Mouse (Mus musculus): ENCODE data around the gene Gm10203. TPM values are rescaled to one million over a fixed set of nuclear protein-coding genes. Genes with fewer than 3 reads are reported as not detected.

Gm10203 gene
- polyA plus RNA-seq, 1 experiment from 2014 or later: not detected

GRCm38 (mm10) chr6:149103451-149103850 lies 26.5 kb upstream of the Gm10203 start:
- WGBS: 78% methylated on average over 1 of the region's 1 CpGs
- no peaks in the 10 kb centered on the region for H3K27me3 ChIP-seq
- no peak for ATAC-seq (ENCODE audit: borderline replicate concordance, extremely low read depth, low FRiP score, low TSS enrichment)
- no peaks in the 10 kb centered on the region for H3K4me1 ChIP-seq
- no peaks in the 10 kb centered on the region for H3K36me3 ChIP-seq
- no peak overlapping the region for H3K9ac ChIP-seq
- H3K9me3 ChIP-seq: no peaks in the 10 kb centered on the region
- H3K4me3 ChIP-seq: no peak overlapping the region
- no peak overlapping the region for H3K27ac ChIP-seq
- no peak overlapping the region for H3K4me2 ChIP-seq

DNA sequence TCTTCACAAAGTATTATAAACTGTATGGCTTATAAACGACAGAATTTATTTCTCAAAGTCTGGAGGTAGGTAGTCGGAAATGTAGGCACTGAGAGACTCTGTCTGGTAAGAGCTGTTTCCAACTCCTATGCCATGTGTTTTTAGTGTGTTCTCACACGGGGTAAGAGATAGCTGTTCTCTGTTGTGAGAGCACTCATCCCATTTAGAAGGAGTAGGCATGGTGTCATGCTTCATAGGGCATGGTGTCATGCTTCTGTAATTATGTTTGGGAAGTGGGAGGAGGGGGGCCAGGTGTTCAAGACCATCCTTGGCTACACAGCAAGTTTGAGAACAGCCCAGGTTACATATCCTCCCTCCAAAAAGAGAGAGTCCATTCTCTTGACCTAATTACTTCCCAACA lies 22.4 kb upstream of the Gm10203 start:
- Histone ChIP-seq H3K36me3 (no peaks in the 10 kb centered on the region), H3K4me2 (no peak overlapping the region), H3K27me3 (no peaks in the 10 kb centered on the region), H3K9ac (no peak overlapping the region), H3K9me3 (no peaks in the 10 kb centered on the region), H3K4me1 (no peaks in the 10 kb centered on the region), H3K27ac (no peak overlapping the region), H3K4me3 (no peak overlapping the region)
- 64% methylated on average over 3 of the region's 3 CpGs for WGBS
- no peak for ATAC-seq (ENCODE audit: borderline replicate concordance, extremely low read depth, low FRiP score, low TSS enrichment)

DNA sequence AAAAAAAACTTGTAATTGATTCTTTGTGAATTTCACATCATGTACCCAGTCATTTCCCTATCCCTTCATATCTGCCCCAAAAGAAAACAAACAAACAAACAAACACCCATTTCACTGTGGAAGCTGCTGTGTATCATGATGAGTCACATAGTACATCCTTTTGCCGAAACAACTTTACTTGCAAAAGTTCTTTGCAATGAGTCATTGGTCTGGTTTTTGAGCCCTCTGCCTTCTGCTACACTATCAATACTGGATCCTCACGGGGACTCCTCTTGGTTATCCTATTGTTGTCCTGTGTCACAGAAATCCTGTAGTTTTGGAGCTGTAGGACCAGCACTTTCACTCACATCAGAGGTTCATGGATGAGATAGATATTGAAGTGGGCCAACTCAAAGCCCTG lies 21.1 kb upstream of the Gm10203 start:
- Histone ChIP-seq H3K27me3 (no peaks in the 10 kb centered on the region), H3K9ac (no peak overlapping the region), H3K4me2 (no peak overlapping the region), H3K4me1 (no peaks in the 10 kb centered on the region), H3K4me3 (no peak overlapping the region), H3K27ac (no peak overlapping the region), H3K36me3 (no peaks in the 10 kb centered on the region), H3K9me3 (no peaks in the 10 kb centered on the region)
- 72% methylated on average over 2 of the region's 2 CpGs for WGBS
- no peak for ATAC-seq (ENCODE audit: borderline replicate concordance, extremely low read depth, low FRiP score, low TSS enrichment)

- no peak overlapping the region for H3K4me3 ChIP-seq
- ATAC-seq (ENCODE audit: borderline replicate concordance, extremely low read depth, low FRiP score, low TSS enrichment): no peak
- no peak overlapping the region for H3K9ac ChIP-seq
- no peaks in the 10 kb centered on the region for H3K9me3 ChIP-seq
- no peaks in the 10 kb centered on the region for H3K27me3 ChIP-seq
- H3K4me1 ChIP-seq: no peaks in the 10 kb centered on the region
- H3K4me2 ChIP-seq: no peak overlapping the region
- H3K27ac ChIP-seq: no peak overlapping the region
- H3K36me3 ChIP-seq: no peaks in the 10 kb centered on the region
These were observed 13.0 kb upstream of the Gm10203 start for GRCm38 (mm10) chr6:149116992-149117391.

DNA sequence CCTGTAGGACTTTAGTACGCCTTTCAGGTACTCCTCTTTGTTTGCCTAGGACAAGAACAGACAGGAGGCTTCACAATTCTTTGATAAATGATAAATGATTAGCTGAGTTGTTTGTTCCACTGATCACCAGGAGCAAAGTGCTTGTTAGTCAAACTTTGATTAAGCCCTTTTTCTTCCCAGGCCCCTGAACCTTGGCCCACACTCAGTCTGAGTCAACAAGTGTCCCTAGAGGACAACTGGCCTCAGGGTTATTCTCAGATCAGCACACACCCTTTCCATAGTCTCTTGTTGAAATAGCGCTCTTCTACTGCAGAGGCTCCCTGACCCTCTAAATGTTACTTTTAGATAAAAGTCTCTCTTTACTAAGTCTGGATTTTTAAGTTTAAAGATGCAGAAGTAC lies 11.0 kb upstream of the Gm10203 start:
- Histone ChIP-seq H3K27ac (no peak overlapping the region), H3K4me2 (no peak overlapping the region), H3K27me3 (no peaks in the 10 kb centered on the region), H3K9me3 (no peaks in the 10 kb centered on the region), H3K4me1 (no peaks in the 10 kb centered on the region), H3K36me3 (no peaks in the 10 kb centered on the region), H3K9ac (no peak overlapping the region), H3K4me3 (no peak overlapping the region)
- no peak for ATAC-seq (ENCODE audit: borderline replicate concordance, extremely low read depth, low FRiP score, low TSS enrichment)
- WGBS: 41% methylated on average over 2 of the region's 2 CpGs

- Histone ChIP-seq H3K4me1 (no peaks in the 10 kb centered on the region), H3K4me2 (no peak overlapping the region), H3K4me3 (no peak overlapping the region), H3K36me3 (no peaks in the 10 kb centered on the region), H3K9me3 (no peaks in the 10 kb centered on the region), H3K27me3 (no peaks in the 10 kb centered on the region), H3K9ac (no peak overlapping the region), H3K27ac (no peak overlapping the region)
- ATAC-seq (ENCODE audit: borderline replicate concordance, extremely low read depth, low FRiP score, low TSS enrichment): no peak; the same call in 1 of the 2 replicates
- WGBS: 14% methylated on average over 2 of the region's 2 CpGs
These were observed 10.1 kb upstream of the Gm10203 start for GRCm38 (mm10) chr6:149119853-149120252.

- Histone ChIP-seq H3K27ac (no peak overlapping the region), H3K4me2 (no peak overlapping the region), H3K36me3 (no peaks in the 10 kb centered on the region), H3K4me1 (no peaks in the 10 kb centered on the region), H3K9ac (no peak overlapping the region), H3K4me3 (no peak overlapping the region), H3K9me3 (no peaks in the 10 kb centered on the region), H3K27me3 (no peaks in the 10 kb centered on the region)
- WGBS: 74% methylated on average over 3 of the region's 3 CpGs
- no peak for ATAC-seq (ENCODE audit: borderline replicate concordance, extremely low read depth, low FRiP score, low TSS enrichment)
These were observed 6.9 kb upstream of the Gm10203 start for GRCm38 (mm10) chr6:149123042-149123441.

DNA sequence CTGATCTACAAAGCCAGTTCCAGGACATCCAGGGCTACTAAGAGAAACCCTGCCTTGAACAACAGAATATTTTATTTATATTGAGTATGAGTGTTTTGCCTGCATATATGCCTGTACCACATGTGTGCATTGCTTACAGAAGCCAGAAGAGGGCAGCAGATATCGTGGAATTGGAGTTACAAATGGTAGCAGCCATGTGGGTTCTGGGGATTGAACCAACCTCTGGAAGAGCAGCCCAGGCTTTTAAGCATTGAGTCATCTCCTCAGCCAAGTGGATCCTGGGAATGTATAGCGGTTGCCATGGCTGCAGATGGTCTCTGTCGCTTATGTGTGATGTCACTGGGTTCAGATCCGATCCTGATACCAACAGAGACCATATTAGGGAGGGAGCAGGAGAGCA lies 3.3 kb upstream of the Gm10203 start:
- ATAC-seq (ENCODE audit: borderline replicate concordance, extremely low read depth, low FRiP score, low TSS enrichment): no peak
- no peak overlapping the region for H3K27ac ChIP-seq
- no peak overlapping the region for H3K4me3 ChIP-seq
- no peak overlapping the region for H3K4me2 ChIP-seq
- WGBS: 62% methylated on average over 4 of the region's 4 CpGs
- H3K36me3 ChIP-seq: no peaks in the 10 kb centered on the region
- H3K9ac ChIP-seq: no peak overlapping the region
- no peaks in the 10 kb centered on the region for H3K4me1 ChIP-seq
- H3K9me3 ChIP-seq: no peaks in the 10 kb centered on the region
- no peaks in the 10 kb centered on the region for H3K27me3 ChIP-seq

DNA sequence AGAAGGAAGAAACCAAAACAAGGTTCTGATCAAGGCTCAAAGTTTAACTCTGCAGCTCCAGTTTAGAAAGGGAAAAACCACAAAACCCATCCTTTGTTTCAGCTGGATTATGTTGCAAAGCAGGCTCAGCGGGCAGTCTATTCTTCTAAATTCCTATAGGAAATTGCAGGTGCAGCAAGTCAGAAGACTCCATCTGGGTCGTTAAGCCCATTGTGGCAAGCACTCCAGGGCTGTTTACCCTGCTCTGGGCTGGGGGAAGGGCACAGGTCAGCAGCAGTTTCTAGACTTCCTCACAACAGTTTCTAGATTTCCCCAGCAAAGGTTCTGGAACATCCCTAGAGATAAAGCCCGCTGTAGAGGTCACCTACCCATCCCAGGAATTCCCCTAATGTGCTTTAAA lies 1.1 kb downstream of the Gm10203 start:
- Histone ChIP-seq H3K9me3 (no peaks in the 10 kb centered on the region), H3K9ac (no peak overlapping the region), H3K27me3 (no peaks in the 10 kb centered on the region), H3K4me3 (no peak overlapping the region), H3K36me3 (no peaks in the 10 kb centered on the region), H3K4me2 (no peak overlapping the region), H3K27ac (no peak overlapping the region), H3K4me1 (no peaks in the 10 kb centered on the region; the same call in 1 of the 2 replicates)
- ATAC-seq (ENCODE audit: borderline replicate concordance, extremely low read depth, low FRiP score, low TSS enrichment): no peak
- 30% methylated on average over 3 of the region's 3 CpGs for WGBS

- peak; percentile 80; the same call in 1 of the 2 replicates for ATAC-seq (ENCODE audit: borderline replicate concordance, extremely low read depth, low FRiP score, low TSS enrichment)
- no peak overlapping the region for H3K4me2 ChIP-seq
- H3K9me3 ChIP-seq: no peaks in the 10 kb centered on the region
These were observed 2.5 kb downstream of the Gm10203 start for GRCm38 (mm10) chr6:149132311-149133077.

GRCm38 (mm10) chr6:149134391-149135150 lies 4.6 kb downstream of the Gm10203 start:
- H3K27ac ChIP-seq: no peak overlapping the region
- no peaks in the 10 kb centered on the region for H3K36me3 ChIP-seq
- H3K4me3 ChIP-seq: no peak overlapping the region
- ATAC-seq (ENCODE audit: borderline replicate concordance, extremely low read depth, low FRiP score, low TSS enrichment): no peak
- no peaks in the 10 kb centered on the region for H3K9me3 ChIP-seq
- no peaks in the 10 kb centered on the region; the same call in 1 of the 2 replicates for H3K4me1 ChIP-seq
- H3K4me2 ChIP-seq: no peak overlapping the region
- no peak overlapping the region for H3K9ac ChIP-seq
- WGBS: 26% methylated on average over 5 of the region's 5 CpGs
- no peaks in the 10 kb centered on the region for H3K27me3 ChIP-seq

More at GRCm38 (mm10) chr6:149132311-149133077, 2.5 kb downstream of the Gm10203 start:
- no peaks in the 10 kb centered on the region for H3K27me3 ChIP-seq
- no peaks in the 10 kb centered on the region; the same call in 1 of the 2 replicates for H3K4me1 ChIP-seq
- H3K4me3 ChIP-seq: no peak overlapping the region
- H3K9ac ChIP-seq: no peak overlapping the region
- WGBS: 29% methylated on average over 5 of the region's 5 CpGs
- H3K36me3 ChIP-seq: no peaks in the 10 kb centered on the region
- H3K27ac ChIP-seq: no peak overlapping the region

- Histone ChIP-seq H3K4me1 (no peaks in the 10 kb centered on the region; the same call in 1 of the 2 replicates), H3K27ac (no peak overlapping the region), H3K36me3 (no peaks in the 10 kb centered on the region), H3K4me3 (no peak overlapping the region), H3K9ac (no peak overlapping the region), H3K9me3 (no peaks in the 10 kb centered on the region), H3K27me3 (no peaks in the 10 kb centered on the region), H3K4me2 (no peak overlapping the region)
- no peak for ATAC-seq (ENCODE audit: borderline replicate concordance, extremely low read depth, low FRiP score, low TSS enrichment)
- 67% methylated on average over 6 of the region's 6 CpGs for WGBS
These were observed 5.7 kb downstream of the Gm10203 start for GRCm38 (mm10) chr6:149135631-149136030.
